Mouse (Mus musculus): ENCODE results near the gene Nkain2.
"Not testable (repeated sequence)": the region's sequence is repeated elsewhere in the genome, so short reads cannot be mapped to it uniquely, and the experiment has no call there.

Gene Nkain2

DNA sequence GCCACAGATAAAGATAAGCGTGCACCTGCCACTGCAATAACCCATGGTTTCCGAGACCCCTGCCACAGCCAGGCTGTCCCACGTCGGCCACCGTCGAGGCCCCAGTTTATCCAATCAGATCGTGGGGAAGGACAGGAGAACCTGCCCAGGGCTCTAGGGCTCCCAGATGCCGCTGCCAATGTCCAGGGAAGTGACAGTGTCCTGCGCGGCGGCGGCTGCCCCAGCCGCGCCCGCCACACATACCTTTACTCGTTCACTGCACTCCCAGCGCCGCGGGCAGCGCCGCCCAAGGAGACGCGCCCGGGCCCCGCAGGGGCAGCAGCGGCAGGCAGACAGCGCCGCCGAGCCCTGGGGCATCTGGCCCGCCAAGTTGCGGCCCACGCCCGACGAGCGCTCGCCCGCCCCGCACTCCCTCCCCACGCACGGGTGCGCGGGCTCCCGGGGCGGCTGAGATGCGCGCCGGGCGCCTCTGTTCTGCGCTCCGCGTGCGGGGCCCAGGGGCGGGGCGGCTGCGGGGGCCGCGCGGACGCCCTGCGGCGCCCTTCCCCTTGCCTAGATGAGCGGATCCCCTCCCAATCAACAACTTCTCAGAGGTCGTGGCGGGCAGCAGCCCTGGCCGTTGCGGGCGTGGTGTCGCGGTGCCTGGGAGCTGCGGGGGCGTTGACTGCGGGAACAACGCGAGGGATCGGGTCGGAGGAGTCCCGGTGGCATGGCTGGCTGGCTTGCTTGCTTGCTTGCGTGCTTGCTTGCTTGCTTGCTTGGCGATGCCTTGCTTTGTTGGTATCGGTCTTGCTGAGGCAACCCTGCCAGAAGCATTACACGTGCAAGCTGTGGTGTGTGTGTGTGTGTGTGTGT, at the start of gene Nkain2:
TSS of gene Nkain2 (minus strand) at position 811 of the 855 bp plus-strand sequence.
- no peak for DNase-seq (ENCODE audit: low spot score in 2 of 2)

DNA sequence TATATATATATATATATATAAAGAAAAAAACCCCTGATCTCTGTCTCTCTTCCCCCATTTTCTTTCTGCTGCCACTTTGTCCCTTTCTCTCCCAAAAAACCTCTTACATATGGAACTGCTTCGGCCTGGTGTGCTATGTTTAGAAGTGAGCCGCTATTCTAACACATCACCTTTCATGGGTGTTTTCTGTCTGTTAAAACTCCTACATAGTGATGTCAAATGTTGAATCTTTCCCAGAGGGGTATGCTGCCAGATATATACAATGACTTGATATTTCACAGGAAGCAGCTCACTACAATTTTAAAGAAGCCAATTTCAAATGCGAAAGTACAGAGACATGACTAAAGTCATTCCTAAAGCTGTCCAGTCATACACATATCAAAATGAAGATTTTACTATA, 49.6 kb upstream of the Nkain2 start:
- no peak for DNase-seq (ENCODE audit: low spot score in 2 of 2)

- DNase-seq (ENCODE audit: low spot score in 2 of 2): no peak
Measured at GRCm38 (mm10) chr10:32895093-32895492, 4.8 kb upstream of the Nkain2 start.

- DNase-seq (ENCODE audit: low spot score in 2 of 2): no peak
Measured at GRCm38 (mm10) chr10:32890507-32891131, 357 bp upstream of the Nkain2 start.

GRCm38 (mm10) chr10:32881977-32882376, 8.3 kb downstream of the Nkain2 start:
- DNase-seq (ENCODE audit: low spot score in 2 of 2): no peak

DNA sequence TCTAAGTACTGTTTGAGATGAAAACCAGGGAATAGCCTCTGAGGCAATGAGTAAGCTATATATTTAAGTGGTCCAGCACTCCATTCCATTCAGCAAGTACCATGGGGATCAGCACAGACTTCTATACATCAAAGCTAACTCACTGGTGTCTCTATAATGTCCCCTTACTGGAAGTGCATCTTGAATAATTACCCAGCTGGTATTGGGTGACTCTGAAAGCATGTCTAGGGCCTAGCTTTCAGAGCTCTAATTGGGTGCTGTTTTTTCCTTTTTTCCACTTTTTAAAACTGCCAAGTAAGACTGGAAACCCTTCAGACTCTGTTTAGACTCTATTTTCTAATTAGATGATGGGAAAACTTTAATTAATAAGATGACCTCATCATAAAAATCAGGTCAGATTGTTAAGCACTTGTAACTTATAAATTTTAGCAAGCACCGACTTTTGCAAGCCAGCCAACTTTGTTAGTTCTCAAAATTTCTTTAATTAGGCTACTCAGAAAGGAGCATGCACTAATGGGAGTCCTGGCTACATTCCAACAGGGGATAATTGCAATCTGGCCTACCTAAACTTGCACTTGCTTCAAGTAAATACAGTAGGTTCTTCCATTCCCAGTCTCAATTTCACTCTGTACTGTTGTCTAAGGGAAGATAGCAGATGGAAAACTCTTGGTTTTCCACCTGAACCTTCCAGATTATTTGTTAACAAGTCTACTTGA, 19.4 kb downstream of the Nkain2 start:
- DNase-seq (ENCODE audit: low spot score in 2 of 2): no peak

GRCm38 (mm10) chr10:32869541-32869940, 20.7 kb downstream of the Nkain2 start:
- no peak for DNase-seq (ENCODE audit: low spot score in 2 of 2)

DNA sequence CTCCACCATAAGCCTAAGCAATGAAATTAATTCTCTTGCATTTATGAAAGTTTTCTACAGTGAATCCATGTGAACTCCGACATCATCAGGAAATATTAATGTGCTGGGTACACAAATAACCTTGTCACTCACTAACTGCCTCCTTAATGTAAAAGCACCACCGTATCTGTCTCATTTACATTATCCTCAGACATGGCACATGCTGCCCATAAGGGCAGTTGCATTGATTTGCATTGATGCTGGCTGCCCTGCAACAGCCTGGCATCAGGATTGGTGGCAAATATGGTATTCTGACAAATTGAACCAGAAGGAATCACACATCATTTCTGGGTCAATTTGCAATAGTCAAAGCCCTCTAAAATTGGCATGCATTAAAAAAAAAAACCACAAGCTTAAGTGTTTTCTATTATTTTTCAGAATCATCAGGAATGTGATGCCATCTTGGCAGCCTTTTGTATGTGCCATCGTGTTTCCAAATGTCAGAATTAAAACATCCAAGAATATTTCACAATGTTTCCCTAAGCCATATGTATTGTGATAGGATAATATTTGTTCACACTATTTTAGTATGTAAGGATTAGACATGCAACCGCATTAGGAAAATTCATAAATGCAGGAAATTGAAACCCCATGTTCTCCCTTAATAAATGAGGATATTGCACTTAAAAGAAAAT, 74.9 kb downstream of the Nkain2 start:
- no peak for DNase-seq (ENCODE audit: low spot score in 2 of 2)

DNA sequence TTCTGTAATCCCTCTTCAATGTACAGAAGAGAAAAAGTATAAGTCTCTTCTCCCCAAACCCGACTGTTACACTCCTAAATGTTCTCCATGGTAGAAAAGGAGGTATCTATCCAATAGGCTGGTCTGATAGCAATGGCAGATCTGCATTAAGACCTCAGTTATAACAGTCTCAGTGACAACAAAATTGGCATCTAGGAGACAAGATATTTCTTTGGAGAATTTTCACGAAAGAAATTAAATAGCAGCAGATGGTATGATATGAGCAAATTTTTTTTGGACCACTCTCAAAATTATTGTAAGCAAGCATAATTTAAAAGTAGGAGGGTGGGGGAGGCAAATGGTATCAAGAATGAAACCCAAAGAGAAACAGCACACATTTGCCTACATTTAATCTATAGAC, 94.0 kb downstream of the Nkain2 start:
- no peak for DNase-seq (ENCODE audit: low spot score in 2 of 2)

GRCm38 (mm10) chr10:32790541-32790940, 99.7 kb downstream of the Nkain2 start:
- no peak for DNase-seq (ENCODE audit: low spot score in 2 of 2)

GRCm38 (mm10) chr10:32782732-32783359, 107.4 kb downstream of the Nkain2 start:
- no peak for DNase-seq (ENCODE audit: low spot score in 2 of 2)

GRCm38 (mm10) chr10:32738989-32739388, 151.3 kb downstream of the Nkain2 start:
- DNase-seq (ENCODE audit: low spot score in 2 of 2): no peak

DNA sequence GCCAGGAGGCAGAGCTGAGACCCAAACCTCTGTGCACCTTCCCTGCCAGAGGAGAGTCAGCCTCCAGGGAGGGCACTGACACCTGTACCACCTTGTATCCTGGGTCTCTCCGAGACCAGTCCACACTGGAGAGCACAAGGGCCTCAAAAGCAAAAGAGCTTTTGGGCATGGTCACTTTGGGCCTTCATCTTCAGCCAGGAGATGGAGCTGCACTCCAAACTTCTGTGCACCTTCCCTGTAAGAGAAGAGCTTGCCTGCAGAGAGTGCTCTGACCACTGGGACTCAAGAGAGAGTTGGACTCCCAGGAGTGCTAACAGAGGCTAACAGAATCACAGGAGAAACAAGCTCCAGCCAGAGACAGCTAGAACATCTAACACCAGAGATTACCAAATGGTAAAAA, 183.7 kb downstream of the Nkain2 start:
- DNase-seq (ENCODE audit: low spot score in 2 of 2): not testable (repeated sequence)

GRCm38 (mm10) chr10:32696661-32697060, 193.6 kb downstream of the Nkain2 start:
- no peak for DNase-seq (ENCODE audit: low spot score in 2 of 2)

- DNase-seq (ENCODE audit: low spot score in 2 of 2): no peak
Measured at GRCm38 (mm10) chr10:32684548-32684947, 205.7 kb downstream of the Nkain2 start.

DNA sequence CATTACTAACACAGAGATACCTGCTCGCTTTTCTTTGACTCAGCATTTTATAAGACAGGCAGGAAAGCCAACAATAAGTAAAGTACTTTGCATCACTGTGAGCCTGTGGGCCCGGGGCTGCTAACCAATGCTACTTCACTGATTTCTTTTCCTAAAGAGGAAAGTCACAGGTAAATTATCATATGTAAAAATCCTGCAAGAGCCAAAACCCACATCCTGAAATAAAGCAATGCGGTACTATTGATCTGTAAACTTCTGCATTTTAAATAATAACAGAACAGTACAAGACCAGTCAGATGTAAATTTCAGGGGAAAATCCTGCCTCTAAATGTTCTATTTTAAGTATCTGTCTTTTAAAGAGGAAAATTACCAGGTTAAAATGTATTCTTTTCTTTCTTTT, 250.0 kb downstream of the Nkain2 start:
- no peak for DNase-seq (ENCODE audit: low spot score in 2 of 2)

GRCm38 (mm10) chr10:32639173-32639572, 251.1 kb downstream of the Nkain2 start:
- DNase-seq (ENCODE audit: low spot score in 2 of 2): no peak

GRCm38 (mm10) chr10:32631043-32631442, 259.2 kb downstream of the Nkain2 start:
- DNase-seq (ENCODE audit: low spot score in 2 of 2): no peak

GRCm38 (mm10) chr10:32604448-32604847, 285.8 kb downstream of the Nkain2 start:
- no peak for DNase-seq (ENCODE audit: low spot score in 2 of 2)

DNA sequence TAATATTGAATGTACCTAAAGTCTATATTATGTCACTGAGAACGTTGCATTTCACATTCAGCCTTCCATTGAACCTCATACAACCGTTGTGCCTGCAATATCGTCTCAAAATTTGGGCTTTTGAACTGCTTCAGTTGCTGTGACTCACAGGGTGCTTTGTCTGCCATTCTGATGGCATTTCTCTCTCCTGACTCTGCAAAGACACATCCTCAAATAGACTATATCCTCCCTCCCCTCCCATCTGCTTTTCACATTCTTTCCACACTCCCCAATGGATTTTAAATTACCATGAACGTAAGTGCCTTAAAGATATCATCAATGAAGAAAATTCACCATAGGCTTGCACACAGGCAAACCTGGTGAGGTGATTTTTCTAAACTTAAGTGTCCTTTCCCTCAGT, 287.5 kb downstream of the Nkain2 start:
- no peak for DNase-seq (ENCODE audit: low spot score in 2 of 2)

DNA sequence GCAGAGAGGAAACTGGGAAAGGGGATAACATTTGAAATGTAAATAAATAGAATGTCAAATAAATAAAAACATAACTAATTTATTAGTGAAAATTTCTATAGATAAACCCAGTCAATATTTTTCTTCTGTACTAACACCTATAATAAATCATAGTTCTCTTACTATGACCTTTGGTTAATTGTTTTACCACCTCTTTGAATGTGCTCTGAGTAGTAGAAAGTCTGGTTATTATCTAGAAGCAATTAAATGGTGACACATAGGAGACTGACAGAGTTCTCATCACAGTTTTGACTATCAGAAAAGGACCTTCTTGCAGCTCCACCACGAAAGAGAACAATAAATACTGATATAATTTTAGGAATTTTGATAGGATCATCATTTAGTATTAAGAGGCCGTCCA, 295.3 kb downstream of the Nkain2 start:
- DNase-seq (ENCODE audit: low spot score in 2 of 2): no peak

DNA sequence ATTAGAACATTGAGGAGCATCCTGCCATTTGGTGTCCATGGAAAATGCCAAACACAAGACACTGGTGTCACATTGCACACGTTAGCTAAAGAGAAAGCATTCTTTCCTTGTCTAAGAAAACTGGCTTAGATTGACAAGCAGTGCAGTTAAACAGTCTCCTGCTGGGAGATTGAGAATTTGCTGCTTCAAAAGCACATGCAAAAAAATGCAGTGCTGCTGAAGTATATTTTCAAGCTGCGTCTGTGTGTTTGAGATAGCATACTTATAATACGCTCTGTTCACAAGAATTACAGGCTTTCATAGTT, 313.0 kb downstream of the Nkain2 start:
- DNase-seq (ENCODE audit: low spot score in 2 of 2): no peak

Measured in spleen, postnatal 4 days (tissue).